Mouse (Mus musculus): ENCODE data around the gene Edem1. TPM values are rescaled to one million over a fixed set of nuclear protein-coding genes. Genes with fewer than 3 reads are reported as not detected.

Edem1 gene
- polyA plus RNA-seq, 1 experiment from 2014 or later = 21.9 TPM

DNA sequence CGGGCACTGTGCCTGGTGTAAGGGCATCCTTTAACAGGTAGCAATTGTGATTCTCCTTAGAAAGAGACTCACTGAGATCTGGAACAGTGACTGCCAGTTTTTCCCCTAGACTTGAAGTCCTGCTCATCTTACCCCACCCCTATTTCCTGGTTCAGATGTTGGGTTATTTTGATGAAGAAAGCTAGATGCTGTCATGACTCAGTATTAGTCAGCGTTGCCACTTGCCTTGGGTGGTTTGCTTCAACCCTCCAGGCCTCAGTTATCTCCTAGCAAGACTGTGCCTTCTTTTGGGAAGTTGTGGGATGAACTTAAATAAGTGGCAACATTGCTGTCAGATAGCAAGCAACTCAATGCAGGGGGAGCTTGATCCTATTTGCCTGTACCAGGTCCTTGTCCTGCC lies 66.7 kb downstream of the Edem1 start:
- 73% methylated on average over 2 of the region's 2 CpGs for WGBS
- H3K9me3 ChIP-seq = no peaks in the 10 kb centered on the region
- no peaks in the 10 kb centered on the region for H3K27me3 ChIP-seq (ENCODE audit: insufficient read depth, poor library complexity, severe bottlenecking)
- no peak for DNase-seq (ENCODE audit: low spot score)
- H3K4me1 ChIP-seq = no peaks in the 10 kb centered on the region
- no peak overlapping the region for H3K4me3 ChIP-seq
- H3K27ac ChIP-seq = no peak overlapping the region
- no peaks in the 10 kb centered on the region for H3K36me3 ChIP-seq

DNA sequence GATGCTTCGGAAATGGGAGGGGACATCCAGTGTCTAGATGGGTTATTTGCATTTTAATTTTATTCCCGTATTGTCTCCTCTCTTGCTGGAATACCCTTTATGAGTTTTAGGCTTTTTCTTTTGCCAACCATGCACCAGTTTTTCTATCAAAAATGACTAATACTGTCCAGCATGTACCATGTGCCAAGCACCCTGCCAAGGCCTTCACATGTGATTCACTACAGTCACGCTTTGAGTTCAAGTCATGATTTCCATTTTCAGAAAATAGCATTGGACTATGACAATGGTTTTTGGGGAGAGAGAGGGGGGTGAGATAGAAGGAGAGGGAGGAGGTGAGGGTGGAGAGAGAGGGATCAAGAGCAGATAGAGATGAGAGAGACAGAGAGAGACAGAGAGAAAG lies 67.5 kb downstream of the Edem1 start:
- H3K9me3 ChIP-seq = no peaks in the 10 kb centered on the region
- no peaks in the 10 kb centered on the region for H3K36me3 ChIP-seq
- H3K4me1 ChIP-seq = no peaks in the 10 kb centered on the region
- no peaks in the 10 kb centered on the region for H3K27me3 ChIP-seq (ENCODE audit: insufficient read depth, poor library complexity, severe bottlenecking)
- no peak for DNase-seq (ENCODE audit: low spot score)
- no peak overlapping the region for H3K4me3 ChIP-seq
- WGBS = 91% methylated on average over 3 of the region's 3 CpGs
- H3K27ac ChIP-seq = no peak overlapping the region

DNA sequence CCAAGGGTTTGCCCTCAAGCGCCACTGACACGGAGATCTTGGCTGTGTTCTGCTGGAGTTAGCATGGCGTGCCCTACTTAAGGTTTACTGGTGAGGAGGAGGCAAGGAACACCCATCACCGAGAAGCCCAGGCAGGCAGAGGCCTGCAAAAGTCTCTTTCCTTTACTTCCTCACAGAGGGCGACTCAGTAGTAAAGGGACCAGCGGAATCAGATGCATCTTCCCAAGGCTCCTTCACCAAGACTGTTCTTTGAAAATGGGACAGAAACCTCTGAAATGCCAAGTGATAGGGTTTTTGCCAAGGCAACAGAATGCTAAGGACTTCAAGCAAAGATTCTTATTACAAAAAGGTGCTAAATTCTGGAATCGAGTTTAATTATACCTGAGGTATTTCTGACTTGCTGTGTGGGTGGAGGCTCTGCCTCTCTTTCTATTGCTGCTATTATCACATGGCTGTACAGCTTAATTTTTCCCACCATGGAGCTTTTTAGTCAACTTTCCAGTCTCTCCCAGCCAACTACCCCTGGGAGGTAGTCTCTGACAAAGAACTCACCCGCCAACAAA lies 68.2 kb downstream of the Edem1 start:
- no peaks in the 10 kb centered on the region for H3K4me1 ChIP-seq
- H3K27ac ChIP-seq = no peak overlapping the region
- H3K4me3 ChIP-seq = no peak overlapping the region
- 80% methylated on average over 8 of the region's 8 CpGs for WGBS
- H3K9me3 ChIP-seq = no peaks in the 10 kb centered on the region
- no peak for DNase-seq (ENCODE audit: low spot score)
- no peaks in the 10 kb centered on the region for H3K36me3 ChIP-seq
- no peaks in the 10 kb centered on the region for H3K27me3 ChIP-seq (ENCODE audit: insufficient read depth, poor library complexity, severe bottlenecking)

DNA sequence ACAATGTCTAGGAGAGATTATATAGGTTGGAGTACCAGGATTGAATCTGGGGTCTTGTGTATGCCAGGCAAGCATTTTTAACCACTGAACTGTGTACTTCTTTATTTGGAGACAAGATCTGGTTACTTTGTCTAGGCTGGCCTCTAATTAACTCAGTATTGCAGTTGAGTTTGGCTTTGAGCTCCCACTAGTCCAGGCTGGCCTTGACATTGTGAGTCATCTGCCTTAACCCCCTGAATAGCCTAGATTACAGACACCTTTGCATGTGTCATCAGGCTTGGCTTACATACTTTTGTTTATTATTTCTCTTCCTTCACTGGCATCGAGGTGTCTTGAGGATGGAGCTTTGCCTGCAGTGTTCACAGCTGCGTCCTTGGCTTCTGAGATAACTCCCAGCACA lies 70.8 kb downstream of the Edem1 start:
- H3K36me3 ChIP-seq = no peaks in the 10 kb centered on the region
- H3K4me1 ChIP-seq = no peaks in the 10 kb centered on the region
- H3K27me3 ChIP-seq (ENCODE audit: insufficient read depth, poor library complexity, severe bottlenecking) = no peaks in the 10 kb centered on the region
- DNase-seq (ENCODE audit: low spot score) = no peak
- WGBS = 69% methylated on average over 2 of the region's 2 CpGs
- no peak overlapping the region for H3K27ac ChIP-seq
- H3K9me3 ChIP-seq = no peaks in the 10 kb centered on the region
- no peak overlapping the region for H3K4me3 ChIP-seq

DNA sequence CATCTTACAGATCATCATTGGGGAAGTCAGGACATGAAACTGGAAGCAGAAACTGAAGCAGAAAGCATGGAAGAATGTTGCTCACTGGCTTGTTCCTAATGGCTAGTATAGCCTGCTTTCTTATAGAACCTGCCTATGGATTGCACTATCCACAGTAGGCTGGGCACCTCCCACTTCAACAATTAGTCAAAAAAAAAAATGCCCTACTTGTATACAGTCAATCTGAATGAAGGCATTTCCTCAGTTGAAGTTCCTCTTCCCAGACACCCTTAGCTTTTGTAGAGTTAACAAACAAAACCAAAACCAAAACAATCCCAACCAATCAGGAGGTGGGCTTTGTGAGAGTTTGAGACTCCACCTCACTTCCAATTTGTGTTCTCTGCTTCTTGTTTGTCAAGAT lies 73.7 kb downstream of the Edem1 start:
- no peaks in the 10 kb centered on the region for H3K27me3 ChIP-seq (ENCODE audit: insufficient read depth, poor library complexity, severe bottlenecking)
- no peaks in the 10 kb centered on the region for H3K4me1 ChIP-seq
- H3K27ac ChIP-seq = no peak overlapping the region

DNA sequence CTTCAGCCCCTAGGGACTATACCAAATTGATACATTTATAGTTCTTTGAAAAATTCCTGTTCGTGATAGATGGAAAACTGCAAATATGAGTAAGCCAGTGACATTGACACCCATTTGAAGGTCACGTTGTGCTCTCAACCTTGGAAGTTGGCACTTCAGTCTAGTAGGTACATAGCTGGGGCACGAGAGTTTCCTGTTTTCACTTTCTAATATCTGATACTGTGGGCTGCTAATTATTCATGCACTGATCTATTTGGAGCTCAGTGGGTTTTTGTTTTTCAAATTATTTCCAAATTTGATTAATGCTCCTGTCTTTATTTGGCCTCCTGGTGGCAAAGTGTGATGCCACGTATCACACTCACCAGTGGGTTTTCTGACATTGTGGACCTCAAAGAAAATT lies 74.8 kb downstream of the Edem1 start:
- H3K27me3 ChIP-seq (ENCODE audit: insufficient read depth, poor library complexity, severe bottlenecking) = no peaks in the 10 kb centered on the region
- no peaks in the 10 kb centered on the region for H3K36me3 ChIP-seq
- H3K27ac ChIP-seq = no peak overlapping the region
- no peaks in the 10 kb centered on the region for H3K9me3 ChIP-seq
- no peak overlapping the region for H3K4me3 ChIP-seq
- no peak for DNase-seq (ENCODE audit: low spot score)
- WGBS = 86% methylated on average over 4 of the region's 4 CpGs
- H3K4me1 ChIP-seq = no peaks in the 10 kb centered on the region

More for the DNA sequence above, 73.7 kb downstream of the Edem1 start:
- no peak for DNase-seq (ENCODE audit: low spot score)
- Histone ChIP-seq H3K4me3 (no peak overlapping the region), H3K36me3 (no peaks in the 10 kb centered on the region), H3K9me3 (no peaks in the 10 kb centered on the region)

DNA sequence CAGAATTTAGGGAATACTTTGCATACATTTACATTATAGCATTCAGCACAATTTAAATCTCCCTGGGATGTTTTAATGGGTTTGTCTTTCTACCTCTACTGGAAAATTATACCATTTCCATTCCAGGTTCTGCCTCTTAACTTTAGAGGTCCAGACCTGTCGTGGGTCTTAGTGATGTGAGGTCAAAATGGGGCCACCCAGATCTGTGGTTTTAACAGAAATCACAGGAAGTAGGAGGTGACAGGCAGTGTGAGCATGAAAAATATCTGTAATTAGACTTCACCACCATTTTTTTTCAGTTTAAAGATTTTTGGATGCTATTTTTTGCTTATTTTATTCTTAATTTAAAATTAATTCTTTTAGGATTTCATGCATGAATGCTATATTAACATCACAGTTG lies 78.1 kb downstream of the Edem1 start:
- Histone ChIP-seq H3K27me3 (ENCODE audit: insufficient read depth, poor library complexity, severe bottlenecking) (no peaks in the 10 kb centered on the region), H3K36me3 (no peaks in the 10 kb centered on the region), H3K9me3 (no peaks in the 10 kb centered on the region), H3K4me1 (no peaks in the 10 kb centered on the region), H3K27ac (no peak overlapping the region), H3K4me3 (no peak overlapping the region)
- WGBS = 60% methylated on average over 1 of the region's 1 CpGs
- DNase-seq (ENCODE audit: low spot score) = no peak

Other genes starting within 250 kb of the Edem1 start
- gene Bhlhe40, start 168.0 kb upstream of the Edem1 start, polyA plus RNA-seq (2016; fragmentation: Nextera tagmentation; extraction: Ambion mirVana) = 7.8 and 10.8 TPM in 2 replicates
- gene Arl8b, start 45.5 kb upstream of the Edem1 start, polyA plus RNA-seq (2016; fragmentation: Nextera tagmentation; extraction: Ambion mirVana) = 62.6 and 65.8 TPM in 2 replicates